Mouse (Mus musculus) embryo, embryonic 10 days (tissue): ENCODE measurements around the gene Olfr54.
"Not testable (repeated sequence)": the region's sequence is repeated elsewhere in the genome, so short reads cannot be mapped to it uniquely, and the experiment has no call there.

Source experiments
- DNase-seq: peaks from one replicate; pipeline ENCODE4 v3.0.0-alpha.2; 2015; ENCODE audit warnings: low spot score

Olfr54 gene

GRCm38 (mm10) chr11:51013936-51014335, at the start of gene Olfr54:
Olfr54 (plus strand) TSS chr11:51014236.
- DNase-seq = no peak

- DNase-seq = no peak
These were observed 49.1 kb upstream of the Olfr54 start for GRCm38 (mm10) chr11:50964886-50965285.

GRCm38 (mm10) chr11:50966230-50966629, 47.8 kb upstream of the Olfr54 start, which contains the start of gene Olfr1378:
Olfr1378 (plus strand) TSS chr11:50966530.
- DNase-seq = no peak

GRCm38 (mm10) chr11:50977216-50977615, 36.8 kb upstream of the Olfr54 start:
- no peak for DNase-seq

- DNase-seq = no peak
These were observed 32.4 kb upstream of the Olfr54 start, which contains the start of gene Olfr1377 for GRCm38 (mm10) chr11:50981667-50982066. Olfr1377 (plus strand) TSS chr11:50981967.

- no peak for DNase-seq
These were observed 10.7 kb upstream of the Olfr54 start, which contains the start of gene Olfr51 for GRCm38 (mm10) chr11:51003296-51003695. Olfr51 (plus strand) TSS chr11:51003596.

- DNase-seq = no peak
These were observed 2.2 kb upstream of the Olfr54 start for GRCm38 (mm10) chr11:51011821-51012220.

GRCm38 (mm10) chr11:51016341-51016740, 2.3 kb downstream of the Olfr54 start:
- no peak for DNase-seq

GRCm38 (mm10) chr11:51026811-51027210, 12.8 kb downstream of the Olfr54 start:
- DNase-seq = not testable (repeated sequence)

- not testable (repeated sequence) for DNase-seq
These were observed 15.3 kb downstream of the Olfr54 start for GRCm38 (mm10) chr11:51029381-51029780.

GRCm38 (mm10) chr11:51030225-51030624, 16.2 kb downstream of the Olfr54 start:
- DNase-seq = no peak

GRCm38 (mm10) chr11:51032851-51033250, 18.8 kb downstream of the Olfr54 start:
- peak; percentile 61 for DNase-seq

- DNase-seq = not testable (repeated sequence)
These were observed 20.1 kb downstream of the Olfr54 start for GRCm38 (mm10) chr11:51034141-51034540.

GRCm38 (mm10) chr11:51035951-51036350, 21.9 kb downstream of the Olfr54 start:
- DNase-seq = no peak

GRCm38 (mm10) chr11:51044776-51045175, 30.7 kb downstream of the Olfr54 start:
- not testable (repeated sequence) for DNase-seq

- not testable (repeated sequence) for DNase-seq
These were observed 33.8 kb downstream of the Olfr54 start, which contains the start of gene Olfr1375 for GRCm38 (mm10) chr11:51047809-51048208. Olfr1375 (plus strand) TSS chr11:51048109.

GRCm38 (mm10) chr11:51051678-51052077, 37.6 kb downstream of the Olfr54 start:
- DNase-seq = no peak

GRCm38 (mm10) chr11:51053230-51053629, 39.2 kb downstream of the Olfr54 start:
- no peak for DNase-seq

GRCm38 (mm10) chr11:51059151-51059571, 45.1 kb downstream of the Olfr54 start, which contains the start of gene Zfp354a:
Zfp354a (plus strand) TSS chr11:51059257.
- DNase-seq = peak; percentile 86

GRCm38 (mm10) chr11:51059640-51060039, 45.6 kb downstream of the Olfr54 start:
- DNase-seq = peak; percentile 6

GRCm38 (mm10) chr11:51060981-51061380, 46.9 kb downstream of the Olfr54 start:
- no peak for DNase-seq

GRCm38 (mm10) chr11:51063276-51063675, 49.2 kb downstream of the Olfr54 start:
- DNase-seq = no peak

GRCm38 (mm10) chr11:51063841-51064240, 49.8 kb downstream of the Olfr54 start:
- DNase-seq = no peak
